Mouse (Mus musculus): ENCODE measurements at regions not wholly inside any gene's neighbourhood (a gene's known extent, or its start where the extent isn't known, plus 50 kb on each side); places are given as distances from the start of the nearest gene placed in this dataset.

- 73% methylated on average over 1 of the region's 1 CpGs for WGBS
- ATAC-seq (replicated peaks; ENCODE audit: low FRiP score): no peak
- Histone ChIP-seq H3K9ac (ENCODE audit: low read length) (no peak overlapping the region), H3K9me3 (ENCODE audit: control insufficient read depth, low read length) (no peaks in the 10 kb centered on the region), H3K4me2 (ENCODE audit: low read depth, low read length, severe bottlenecking) (no peak overlapping the region), H3K27me3 (ENCODE audit: control insufficient read depth, insufficient read depth, low read length) (no peaks in the 10 kb centered on the region), H3K4me1 (replicated peaks; ENCODE audit: control insufficient read depth, insufficient read depth, low read length) (no peaks in the 10 kb centered on the region), H3K36me3 (ENCODE audit: control insufficient read depth, insufficient read depth, low read length) (no peaks in the 10 kb centered on the region), H3K4me3 (ENCODE audit: low read depth, low read length) (no peak overlapping the region), H3K27ac (ENCODE audit: low read depth, low read length) (no peak overlapping the region)
- no peak for DNase-seq (ENCODE audit: low spot score)
These were observed 220.2 kb upstream of the 4921530L21Rik start for GRCm38 (mm10) chr14:95660862-95661261.

GRCm38 (mm10) chr14:95661416-95661815 lies 219.6 kb upstream of the 4921530L21Rik start:
- Histone ChIP-seq H3K36me3 (ENCODE audit: control insufficient read depth, insufficient read depth, low read length) (no peaks in the 10 kb centered on the region), H3K4me2 (ENCODE audit: low read depth, low read length, severe bottlenecking) (no peak overlapping the region), H3K4me3 (ENCODE audit: low read depth, low read length) (no peak overlapping the region), H3K27ac (ENCODE audit: low read depth, low read length) (no peak overlapping the region), H3K9ac (ENCODE audit: low read length) (no peak overlapping the region), H3K9me3 (ENCODE audit: control insufficient read depth, low read length) (no peaks in the 10 kb centered on the region), H3K4me1 (replicated peaks; ENCODE audit: control insufficient read depth, insufficient read depth, low read length) (no peaks in the 10 kb centered on the region), H3K27me3 (ENCODE audit: control insufficient read depth, insufficient read depth, low read length) (no peaks in the 10 kb centered on the region)
- DNase-seq (ENCODE audit: low spot score) (peak; percentile 42), ATAC-seq (replicated peaks; ENCODE audit: low FRiP score) (no peak)
- 93% methylated on average over 3 of the region's 3 CpGs for WGBS

- Histone ChIP-seq H3K27me3 (ENCODE audit: control insufficient read depth, insufficient read depth, low read length) (no peaks in the 10 kb centered on the region), H3K9me3 (ENCODE audit: control insufficient read depth, low read length) (no peaks in the 10 kb centered on the region), H3K4me1 (replicated peaks; ENCODE audit: control insufficient read depth, insufficient read depth, low read length) (no peaks in the 10 kb centered on the region), H3K27ac (ENCODE audit: low read depth, low read length) (no peak overlapping the region), H3K36me3 (ENCODE audit: control insufficient read depth, insufficient read depth, low read length) (no peaks in the 10 kb centered on the region), H3K4me3 (ENCODE audit: low read depth, low read length) (no peak overlapping the region), H3K9ac (ENCODE audit: low read length) (no peak overlapping the region), H3K4me2 (ENCODE audit: low read depth, low read length, severe bottlenecking) (no peak overlapping the region)
- ATAC-seq (replicated peaks; ENCODE audit: low FRiP score) (no peak), DNase-seq (ENCODE audit: low spot score) (no peak)
- 76% methylated on average over 1 of the region's 1 CpGs for WGBS
These were observed 193.6 kb upstream of the 4921530L21Rik start for GRCm38 (mm10) chr14:95687448-95687847.

GRCm38 (mm10) chr14:95688611-95689010 lies 192.4 kb upstream of the 4921530L21Rik start:
- ATAC-seq (replicated peaks; ENCODE audit: low FRiP score) (no peak), DNase-seq (ENCODE audit: low spot score) (no peak)
- no peaks in the 10 kb centered on the region for H3K4me1 ChIP-seq (replicated peaks; ENCODE audit: control insufficient read depth, insufficient read depth, low read length)
- no peak overlapping the region for H3K27ac ChIP-seq (ENCODE audit: low read depth, low read length)
- H3K4me2 ChIP-seq (ENCODE audit: low read depth, low read length, severe bottlenecking): no peak overlapping the region
- no peaks in the 10 kb centered on the region for H3K27me3 ChIP-seq (ENCODE audit: control insufficient read depth, insufficient read depth, low read length)
- H3K9me3 ChIP-seq (ENCODE audit: control insufficient read depth, low read length): no peaks in the 10 kb centered on the region
- H3K4me3 ChIP-seq (ENCODE audit: low read depth, low read length): no peak overlapping the region
- H3K36me3 ChIP-seq (ENCODE audit: control insufficient read depth, insufficient read depth, low read length): no peaks in the 10 kb centered on the region
- H3K9ac ChIP-seq (ENCODE audit: low read length): no peak overlapping the region

GRCm38 (mm10) chr14:95726082-95726481 lies 155.0 kb upstream of the 4921530L21Rik start:
- H3K4me2 ChIP-seq (ENCODE audit: low read depth, low read length, severe bottlenecking): no peak overlapping the region
- H3K27me3 ChIP-seq (ENCODE audit: control insufficient read depth, insufficient read depth, low read length): no peaks in the 10 kb centered on the region
- H3K4me3 ChIP-seq (ENCODE audit: low read depth, low read length): no peak overlapping the region
- H3K9ac ChIP-seq (ENCODE audit: low read length): no peak overlapping the region
- H3K4me1 ChIP-seq (replicated peaks; ENCODE audit: control insufficient read depth, insufficient read depth, low read length): no peaks in the 10 kb centered on the region
- DNase-seq (ENCODE audit: low spot score): no peak
- ATAC-seq (replicated peaks; ENCODE audit: low FRiP score): no peak
- no peak overlapping the region for H3K27ac ChIP-seq (ENCODE audit: low read depth, low read length)
- H3K9me3 ChIP-seq (ENCODE audit: control insufficient read depth, low read length): no peaks in the 10 kb centered on the region
- no peaks in the 10 kb centered on the region for H3K36me3 ChIP-seq (ENCODE audit: control insufficient read depth, insufficient read depth, low read length)

- Histone ChIP-seq H3K9me3 (ENCODE audit: control insufficient read depth, low read length) (no peaks in the 10 kb centered on the region), H3K9ac (ENCODE audit: low read length) (no peak overlapping the region), H3K36me3 (ENCODE audit: control insufficient read depth, insufficient read depth, low read length) (no peaks in the 10 kb centered on the region), H3K4me2 (ENCODE audit: low read depth, low read length, severe bottlenecking) (no peak overlapping the region), H3K4me3 (ENCODE audit: low read depth, low read length) (no peak overlapping the region), H3K27me3 (ENCODE audit: control insufficient read depth, insufficient read depth, low read length) (no peaks in the 10 kb centered on the region), H3K27ac (ENCODE audit: low read depth, low read length) (no peak overlapping the region), H3K4me1 (replicated peaks; ENCODE audit: control insufficient read depth, insufficient read depth, low read length) (no peaks in the 10 kb centered on the region)
- WGBS: 52% methylated on average over 2 of the region's 2 CpGs
- DNase-seq (ENCODE audit: low spot score) (no peak), ATAC-seq (replicated peaks; ENCODE audit: low FRiP score) (no peak)
These were observed 105.3 kb upstream of the 4921530L21Rik start for GRCm38 (mm10) chr14:95775737-95776136.

- no peaks in the 10 kb centered on the region for H3K27me3 ChIP-seq (ENCODE audit: control insufficient read depth, insufficient read depth, low read length)
- H3K4me1 ChIP-seq (replicated peaks; ENCODE audit: control insufficient read depth, insufficient read depth, low read length): no peaks in the 10 kb centered on the region
- no peaks in the 10 kb centered on the region for H3K9me3 ChIP-seq (ENCODE audit: control insufficient read depth, low read length)
- no peak overlapping the region for H3K4me2 ChIP-seq (ENCODE audit: low read depth, low read length, severe bottlenecking)
- DNase-seq (ENCODE audit: low spot score): no peak
- H3K4me3 ChIP-seq (ENCODE audit: low read depth, low read length): no peak overlapping the region
- no peak overlapping the region for H3K9ac ChIP-seq (ENCODE audit: low read length)
- no peaks in the 10 kb centered on the region for H3K36me3 ChIP-seq (ENCODE audit: control insufficient read depth, insufficient read depth, low read length)
- H3K27ac ChIP-seq (ENCODE audit: low read depth, low read length): no peak overlapping the region
- ATAC-seq (replicated peaks; ENCODE audit: low FRiP score): no peak
These were observed 103.6 kb upstream of the 4921530L21Rik start for GRCm38 (mm10) chr14:95777439-95777838.
